Mouse (Mus musculus): ENCODE results near the gene Abhd2. TPM values are rescaled to one million over a fixed set of nuclear protein-coding genes. Genes with fewer than 3 reads are reported as not detected.

Abhd2 gene
- total RNA-seq, 4 experiments from 2014 or later = 2.7 to 4.5 (median 4.0) TPM

GRCm38 (mm10) chr7:79288422-79288821 lies 15.4 kb downstream of the Abhd2 start:
- no peak for DNase-seq (ENCODE audit: low spot score in 2 of 2)

- no peak for DNase-seq (ENCODE audit: low spot score in 2 of 2)
Observed at GRCm38 (mm10) chr7:79293605-79294232, 20.7 kb downstream of the Abhd2 start.

- DNase-seq (ENCODE audit: low spot score in 2 of 2) = no peak
Observed at GRCm38 (mm10) chr7:79294449-79294980, 21.5 kb downstream of the Abhd2 start.

DNA sequence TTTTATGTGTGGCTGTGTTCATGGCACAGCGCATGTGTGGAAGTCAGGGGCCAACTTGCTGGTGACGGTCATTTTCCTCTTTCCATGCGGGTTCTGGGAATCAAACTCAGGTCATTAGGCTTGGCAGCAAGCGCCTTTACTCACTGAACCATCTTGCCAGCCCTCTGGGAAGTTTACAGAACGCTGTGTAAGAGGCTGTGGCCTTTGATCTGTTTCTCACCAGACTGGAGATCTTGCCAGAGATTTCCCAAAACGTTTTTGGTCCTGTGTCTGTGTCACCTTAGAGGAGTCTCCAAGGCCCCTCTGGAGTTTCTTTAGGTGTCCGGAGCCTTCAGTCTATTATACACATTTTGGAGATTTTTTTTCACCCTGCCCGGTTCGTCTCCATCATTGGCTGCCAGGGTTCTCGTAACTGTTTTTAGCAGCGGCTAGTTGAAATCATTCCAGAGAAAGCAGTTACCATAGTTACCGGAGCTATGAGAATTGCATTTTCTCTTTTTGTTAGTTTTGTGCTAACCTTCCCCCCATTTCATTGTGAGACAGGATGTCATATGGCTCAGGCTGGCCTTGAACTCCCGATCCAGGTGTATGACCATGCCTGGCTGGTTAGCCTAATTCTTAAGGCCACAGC lies 22.3 kb downstream of the Abhd2 start:
- DNase-seq (ENCODE audit: low spot score in 2 of 2) = no peak

DNA sequence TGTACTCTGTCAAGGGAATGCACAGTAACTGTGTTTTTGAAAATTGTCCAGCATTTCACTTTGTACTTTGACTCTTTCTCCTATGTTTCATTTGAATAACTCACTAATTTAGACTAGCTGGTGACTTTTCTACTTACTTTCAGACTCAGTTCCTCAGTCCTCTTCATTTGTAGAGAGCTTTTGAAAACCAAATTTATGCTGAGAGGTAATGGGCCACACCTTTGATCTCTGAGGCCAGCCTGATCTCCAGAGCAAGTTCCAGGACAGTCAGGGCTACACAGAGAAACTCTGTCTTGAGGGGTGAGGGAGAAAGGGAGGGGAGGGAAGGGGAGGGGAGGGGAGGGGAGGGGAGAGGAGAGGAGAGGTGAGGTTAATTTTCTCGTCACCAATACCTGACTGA lies 25.7 kb downstream of the Abhd2 start:
- no peak for DNase-seq (ENCODE audit: low spot score in 2 of 2)

GRCm38 (mm10) chr7:79299548-79299947 lies 26.5 kb downstream of the Abhd2 start:
- DNase-seq (ENCODE audit: low spot score in 2 of 2) = no peak

- no peak for DNase-seq (ENCODE audit: low spot score in 2 of 2)
Observed at GRCm38 (mm10) chr7:79300432-79301151, 27.6 kb downstream of the Abhd2 start.

DNA sequence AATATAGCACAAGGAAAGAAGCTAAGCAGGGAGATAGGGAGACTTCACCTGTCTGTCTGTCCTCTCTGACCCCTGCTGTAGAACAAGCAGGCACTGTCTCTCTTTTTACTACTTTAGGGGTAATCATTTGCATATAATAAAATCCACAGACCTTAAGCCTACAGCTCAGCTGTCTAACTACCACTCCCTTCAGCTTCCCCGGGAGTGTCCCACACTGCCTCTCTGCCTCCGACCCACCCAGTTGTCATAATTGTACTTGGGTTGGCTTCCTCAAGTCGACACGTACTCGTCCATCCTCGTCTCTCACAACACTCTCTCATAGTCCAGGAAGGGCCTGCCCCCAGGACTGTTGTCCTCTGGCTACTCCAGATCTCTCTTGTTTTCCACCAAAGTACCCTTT lies 29.1 kb downstream of the Abhd2 start:
- no peak for DNase-seq (ENCODE audit: low spot score in 2 of 2)

- no peak for DNase-seq (ENCODE audit: low spot score in 2 of 2)
Observed at GRCm38 (mm10) chr7:79302586-79302985, 29.6 kb downstream of the Abhd2 start.

DNA sequence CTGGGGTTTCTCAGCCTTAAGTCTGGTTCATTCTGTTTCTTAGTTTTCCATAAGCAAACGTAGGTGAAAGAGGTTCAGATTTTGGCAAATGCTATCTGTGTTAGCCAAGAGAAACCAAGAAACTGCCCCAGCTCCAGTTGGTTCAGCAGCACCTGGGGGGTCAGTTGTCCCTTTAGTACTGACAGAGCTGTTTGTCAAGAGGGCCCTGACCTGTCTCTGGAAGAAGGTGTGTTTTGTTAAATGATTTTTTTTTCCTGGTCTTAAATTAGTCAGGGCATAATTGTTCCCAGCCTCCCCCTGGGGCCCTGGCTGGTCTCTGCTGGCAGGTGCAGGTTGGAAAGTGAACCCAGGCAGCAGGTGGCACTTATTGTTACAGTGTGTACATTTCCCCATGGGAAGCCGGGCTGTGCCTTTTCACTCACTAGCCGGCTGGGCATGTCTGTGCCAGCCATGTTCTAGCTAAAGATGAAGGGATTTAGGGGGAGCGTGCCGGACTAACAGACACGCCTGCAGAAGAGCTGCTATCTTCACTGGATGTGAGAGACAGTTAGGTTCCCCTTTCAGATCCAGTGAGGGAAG lies 30.3 kb downstream of the Abhd2 start:
- DNase-seq (ENCODE audit: low spot score in 2 of 2) = no peak

- no peak for DNase-seq (ENCODE audit: low spot score in 2 of 2)
Observed at GRCm38 (mm10) chr7:79308455-79309030, 35.5 kb downstream of the Abhd2 start.

DNA sequence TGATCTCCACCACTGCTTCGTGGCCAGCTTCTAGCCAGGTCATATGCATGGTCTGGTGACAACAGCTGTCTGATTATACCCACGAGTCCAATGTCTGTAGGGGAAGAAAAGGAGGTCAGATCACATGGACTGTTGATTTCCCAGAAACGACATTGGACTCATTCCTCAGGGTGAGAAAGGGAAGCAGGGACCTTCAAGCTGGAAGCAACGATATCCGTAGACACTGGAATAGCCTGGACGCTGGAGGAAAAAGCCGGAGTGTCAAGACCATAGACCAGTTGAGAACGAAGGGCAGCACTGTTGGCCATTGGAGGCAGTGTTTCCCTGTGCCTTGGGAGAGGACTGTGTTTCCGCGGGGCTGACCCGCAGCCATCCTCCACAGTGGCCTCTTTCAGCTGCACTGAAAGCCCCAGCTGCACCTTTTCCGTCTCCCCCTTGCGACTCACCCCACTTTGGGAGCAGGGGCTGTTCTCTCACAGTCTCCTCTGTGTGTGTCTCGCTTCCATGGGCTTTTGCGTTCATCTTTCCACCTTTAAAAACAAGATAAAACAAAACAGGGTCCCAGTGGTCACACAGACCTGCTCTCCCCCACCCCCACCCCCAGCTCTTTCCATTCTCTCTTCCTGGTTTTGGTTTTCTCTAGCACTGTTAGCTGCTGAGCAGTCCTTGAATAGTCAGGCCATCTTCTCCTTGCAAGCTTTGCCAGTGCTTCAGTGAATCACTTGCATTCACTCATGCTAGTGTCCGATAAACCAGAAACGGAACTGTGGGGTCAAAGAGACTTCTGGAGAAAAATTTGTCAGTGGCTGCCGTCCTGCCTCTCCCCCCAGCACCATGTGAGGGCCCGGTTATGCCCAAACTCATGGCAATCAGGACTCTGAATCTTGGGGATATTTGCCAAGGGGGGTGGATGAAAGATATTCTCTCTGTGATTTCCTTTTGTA lies 36.5 kb downstream of the Abhd2 start:
- no peak for DNase-seq (ENCODE audit: low spot score in 2 of 2)

DNA sequence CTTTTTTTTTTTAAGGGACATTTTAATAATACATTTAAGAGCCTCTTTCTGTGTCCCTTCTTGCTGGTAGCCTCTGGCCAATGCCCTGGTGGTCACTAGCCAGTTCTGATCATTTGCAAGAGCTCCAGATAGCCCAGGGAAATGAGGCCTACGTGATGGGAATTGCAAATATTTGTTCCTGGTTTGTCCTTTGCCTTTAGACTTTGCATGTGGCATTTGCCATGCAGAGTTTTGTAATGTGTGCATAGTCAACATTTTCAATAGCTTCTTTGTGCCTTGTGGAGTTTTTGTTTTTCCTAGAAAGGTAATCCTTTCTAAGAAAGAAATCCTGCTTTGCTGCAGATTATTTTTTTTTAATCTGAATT lies 37.2 kb downstream of the Abhd2 start:
- no peak for DNase-seq (ENCODE audit: low spot score in 2 of 2)

GRCm38 (mm10) chr7:79311420-79311988 lies 38.5 kb downstream of the Abhd2 start:
- no peak for DNase-seq (ENCODE audit: low spot score in 2 of 2)

- DNase-seq (ENCODE audit: low spot score in 2 of 2) = no peak
Observed at GRCm38 (mm10) chr7:79312246-79312645, 39.2 kb downstream of the Abhd2 start.

DNA sequence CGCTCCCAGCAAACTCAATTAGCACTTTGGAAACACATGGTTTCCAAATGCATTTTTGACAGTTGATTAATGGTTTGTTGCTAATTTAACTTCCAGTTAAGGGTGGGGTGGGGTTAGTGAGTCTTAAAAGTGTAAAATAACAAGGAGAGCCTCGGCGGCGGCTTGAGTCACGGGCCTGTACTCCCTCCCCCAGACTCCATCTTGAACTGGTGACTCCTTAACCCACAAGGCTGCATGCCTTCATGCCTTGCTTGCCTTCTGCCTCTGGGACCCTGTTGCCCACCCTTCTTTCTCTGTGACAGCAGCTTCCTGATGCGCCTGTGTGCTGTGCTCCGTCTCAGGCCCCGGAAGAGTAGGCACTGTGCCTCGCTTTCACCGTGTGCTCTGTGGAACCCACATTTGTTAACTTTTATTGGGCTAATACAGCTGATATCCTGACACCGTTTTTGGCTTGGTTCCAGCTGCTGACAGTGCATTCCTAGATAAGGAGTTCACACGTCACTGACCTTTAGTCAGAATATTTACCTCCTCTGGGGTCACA lies 40.6 kb downstream of the Abhd2 start:
- DNase-seq (ENCODE audit: low spot score in 2 of 2) = no peak

DNA sequence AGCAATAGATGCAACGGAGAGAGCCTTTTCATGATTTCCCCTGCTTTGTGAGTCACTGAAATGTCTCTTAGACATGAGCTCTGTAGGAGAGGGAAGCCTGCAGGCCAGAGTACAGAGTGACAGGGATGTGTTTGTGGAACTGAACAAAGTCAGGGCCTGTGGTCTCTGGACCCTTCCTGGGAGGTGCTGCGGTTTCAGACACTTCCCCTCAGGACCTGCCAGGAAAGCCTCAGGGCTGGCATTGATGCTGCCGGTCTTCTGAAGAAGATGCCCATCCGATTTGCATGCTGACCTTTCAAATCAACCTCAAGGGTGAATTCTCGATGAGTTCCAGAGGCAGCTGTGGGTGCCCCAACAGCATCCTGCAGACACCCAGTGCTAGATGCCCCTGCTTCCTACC lies 41.5 kb downstream of the Abhd2 start:
- no peak for DNase-seq (ENCODE audit: low spot score in 2 of 2)

- DNase-seq (ENCODE audit: low spot score in 2 of 2) = no peak
Observed at GRCm38 (mm10) chr7:79315149-79315548, 42.1 kb downstream of the Abhd2 start.

GRCm38 (mm10) chr7:79316069-79316695 lies 43.2 kb downstream of the Abhd2 start:
- DNase-seq (ENCODE audit: low spot score in 2 of 2) = no peak

DNA sequence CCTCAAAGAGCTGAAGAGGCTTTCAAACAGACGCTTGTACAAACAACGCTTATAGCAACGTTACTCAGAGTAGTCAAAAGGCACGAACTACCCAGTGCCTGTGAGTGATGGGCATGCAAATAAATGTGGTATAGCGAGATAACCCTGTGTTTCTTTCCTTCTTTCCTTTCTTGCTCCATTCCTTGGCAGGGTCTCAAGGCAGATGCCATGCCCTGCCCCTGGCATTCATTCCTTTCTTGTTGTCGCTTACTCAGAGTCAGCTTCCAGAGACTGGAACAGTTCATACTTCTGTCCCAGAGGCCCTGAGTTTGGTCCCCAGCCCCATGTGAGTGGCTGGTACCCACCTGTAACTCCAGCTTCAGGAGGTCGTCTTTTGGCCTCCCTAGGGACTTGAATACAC lies 44.6 kb downstream of the Abhd2 start:
- DNase-seq (ENCODE audit: low spot score in 2 of 2) = no peak
